Mouse (Mus musculus): ENCODE measurements at regions not wholly inside any gene's neighbourhood (a gene's known extent, or its start where the extent isn't known, plus 50 kb on each side); places are given as distances from the start of the nearest gene placed in this dataset.

- TF ChIP-seq CHD1 (IDR thresholded peaks at IDR 0.05; ENCODE audit: low read depth, low read length): no peak
- TF ChIP-seq CTCF (conservative IDR thresholded peaks at IDR 0.05 in 1 of 2, IDR thresholded peaks at IDR 0.05 in 1 of 2; ENCODE audit: low read depth in 2 of 2, low read length in 2 of 2): no peak
- TF ChIP-seq HCFC1 (IDR thresholded peaks at IDR 0.05; ENCODE audit: low read depth, low read length): no peak
- no peak for TF ChIP-seq ELF1 (IDR thresholded peaks at IDR 0.05; ENCODE audit: low read depth, low read length)
- no peak for TF ChIP-seq ZNF384 (IDR thresholded peaks at IDR 0.05; ENCODE audit: low read depth, low read length)
- TF ChIP-seq POLR2AphosphoS2 (IDR thresholded peaks at IDR 0.05; ENCODE audit: low read depth, low read length): no peak
- TF ChIP-seq EP300 (IDR thresholded peaks at IDR 0.05; ENCODE audit: low read length): no peak
- TF ChIP-seq POLR2A (IDR thresholded peaks at IDR 0.05; ENCODE audit: low read depth, low read length): no peak
- no peak for TF ChIP-seq TCF12 (IDR thresholded peaks at IDR 0.05; ENCODE audit: low read depth, low read length)
- no peak for TF ChIP-seq SMC3 (IDR thresholded peaks at IDR 0.05; ENCODE audit: low read depth, low read length)
- TF ChIP-seq ZMIZ1 (IDR thresholded peaks at IDR 0.05; ENCODE audit: low read depth, low read length): no peak
- no peak for TF ChIP-seq CHD2 (IDR thresholded peaks at IDR 0.05; ENCODE audit: low read length)
Measured at GRCm38 (mm10) chr16:37458592-37459532, 74.1 kb upstream of the Stxbp5l start.

All from CH12.LX (cell line).